Mouse (Mus musculus) thymus, postnatal 36 days (tissue): ENCODE results near the gene Fam167b.
"Not testable (repeated sequence)": the region's sequence is repeated elsewhere in the genome, so short reads cannot be mapped to it uniquely, and the experiment has no call there.

Experiments used
- DNase-seq, 2 experiments: peaks; one replicate each; pipeline ENCODE4 v3.0.0; 2022; ENCODE audit warnings: mixed read lengths in 2 of 2

Fam167b gene

DNA sequence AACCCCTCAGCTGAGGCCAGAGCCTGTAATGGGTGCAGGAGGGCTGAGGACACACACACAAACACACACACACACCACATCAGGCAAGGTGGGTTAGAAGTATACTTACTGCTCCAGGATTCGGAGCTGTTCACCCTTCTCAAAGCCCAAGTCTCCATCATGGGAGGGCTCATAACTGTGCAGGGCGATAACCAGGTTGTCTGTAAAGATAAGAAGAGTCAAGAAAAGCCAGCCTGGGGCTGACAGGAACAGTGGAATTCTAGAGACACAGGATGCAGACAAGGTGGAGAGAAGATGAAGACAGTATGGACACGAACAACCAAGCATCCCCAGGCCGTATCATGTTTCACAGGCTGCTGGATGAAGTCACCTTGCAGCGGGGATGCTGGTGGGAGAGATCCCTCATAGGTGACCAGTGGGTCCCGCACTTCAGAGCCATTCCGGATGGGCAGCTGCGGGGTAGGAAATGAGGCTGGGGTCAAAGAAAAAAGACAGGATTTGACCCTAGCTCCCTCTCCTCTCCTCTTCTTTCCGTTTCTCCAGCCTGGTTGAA lies 21.0 kb downstream of the Fam167b start:
- peak; percentile 39 to 51 for DNase-seq

DNA sequence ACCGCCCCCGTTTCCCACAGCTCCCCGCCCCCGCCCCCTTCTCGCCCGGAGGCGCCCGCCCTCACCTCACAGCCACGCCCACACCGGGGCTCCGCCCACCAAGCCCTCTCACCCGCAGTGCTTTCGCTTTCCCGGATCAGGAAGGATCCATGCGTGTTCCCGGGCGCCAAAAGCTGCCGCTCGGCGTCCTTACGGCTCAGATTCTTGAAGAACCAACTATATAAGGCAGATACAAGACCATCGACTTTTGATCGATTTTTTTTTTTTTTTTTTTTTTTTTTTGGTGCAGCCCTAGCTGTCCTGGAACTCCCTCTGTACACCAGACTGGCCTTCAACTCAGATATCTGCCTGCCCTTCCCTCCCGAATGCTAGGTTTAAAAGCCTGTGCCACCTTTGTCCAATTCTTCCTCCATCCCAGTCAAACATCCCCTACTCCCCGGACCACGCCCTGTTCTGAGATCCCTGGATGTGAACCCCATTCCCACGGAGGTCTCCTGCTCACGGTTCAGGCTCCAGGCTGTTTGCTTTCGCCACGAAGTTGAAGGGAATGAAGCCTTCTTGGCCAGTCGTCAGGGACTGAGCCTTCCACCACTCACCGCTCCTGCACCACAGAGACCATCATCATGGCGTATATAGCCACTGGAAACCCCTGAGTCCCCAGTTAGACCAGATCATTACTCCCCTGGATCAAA lies 21.7 kb downstream of the Fam167b start:
- DNase-seq = peak; percentile 93 to 94

DNA sequence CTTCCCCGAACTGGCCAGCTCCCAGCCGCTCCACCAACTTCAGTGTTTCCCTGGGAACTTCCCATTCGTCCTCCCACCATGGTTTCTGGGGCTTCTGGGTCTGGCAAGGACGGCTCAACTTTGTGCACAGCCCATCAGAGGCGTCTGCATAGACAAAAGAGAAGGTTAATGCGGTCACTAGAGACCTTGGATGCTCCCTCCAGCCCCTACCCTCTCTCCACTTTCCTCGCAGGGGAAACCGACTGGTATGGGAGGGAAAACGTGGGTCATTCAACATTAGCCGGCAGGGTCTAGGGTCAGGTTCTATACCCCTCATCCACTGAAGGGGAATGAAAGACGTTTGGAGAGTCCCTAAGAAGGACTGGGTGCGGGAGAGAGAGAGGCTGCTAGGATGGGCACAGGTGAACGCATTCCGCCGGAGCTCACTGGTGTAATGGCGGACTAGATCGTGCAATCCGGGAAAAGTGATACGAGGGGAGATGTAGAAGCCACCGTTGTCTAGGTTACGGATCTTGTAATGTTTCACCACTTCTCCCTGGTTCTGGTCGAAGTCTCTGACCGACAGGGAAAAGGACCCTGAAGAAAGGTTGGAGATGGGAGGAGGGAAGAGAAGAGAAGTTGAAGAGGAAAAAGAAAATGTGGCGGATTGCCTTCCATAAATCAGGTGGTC lies 22.4 kb downstream of the Fam167b start:
- no peak for DNase-seq

DNA sequence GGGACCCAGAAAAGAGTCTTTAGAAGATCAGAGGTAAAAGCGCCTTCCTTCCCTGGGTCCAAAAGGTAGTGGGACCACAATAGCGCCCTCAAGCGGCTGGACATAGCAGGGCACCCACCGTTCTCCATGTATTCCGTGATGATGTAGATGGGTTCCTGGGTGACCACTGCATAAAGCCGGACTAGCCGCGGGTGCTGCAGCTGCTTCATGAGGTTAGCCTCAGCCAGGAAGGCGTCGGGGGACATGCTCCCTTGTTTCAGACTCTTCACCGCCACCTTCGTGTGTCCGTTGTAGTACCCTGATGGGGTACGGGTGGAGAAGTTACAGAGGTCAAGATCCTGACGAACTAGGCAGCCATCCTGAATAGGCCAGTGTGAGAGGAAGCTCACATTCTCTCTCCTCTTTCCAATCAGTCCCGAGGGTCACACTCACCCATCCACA lies 22.9 kb downstream of the Fam167b start:
- DNase-seq = peak; percentile 40 to 54

DNA sequence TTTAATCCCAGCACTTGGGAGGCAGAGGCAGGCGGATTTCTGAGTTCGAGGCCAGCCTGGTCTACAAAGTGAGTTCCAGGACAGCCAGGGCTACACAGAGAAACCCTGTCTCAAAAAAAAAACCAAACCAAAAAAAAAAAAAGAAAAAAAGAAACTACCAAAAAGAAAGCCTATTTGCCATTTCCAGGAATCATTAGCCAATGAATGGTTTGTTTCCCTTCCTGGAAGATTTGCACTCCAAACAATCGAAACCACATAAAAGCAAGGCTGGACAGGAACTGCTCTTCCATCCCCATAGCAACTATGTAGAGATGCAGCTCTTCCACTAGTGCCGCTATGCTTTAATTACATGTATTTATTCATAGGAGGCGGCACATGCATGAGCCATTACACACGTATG lies 23.8 kb downstream of the Fam167b start:
- DNase-seq = not testable (repeated sequence)

DNA sequence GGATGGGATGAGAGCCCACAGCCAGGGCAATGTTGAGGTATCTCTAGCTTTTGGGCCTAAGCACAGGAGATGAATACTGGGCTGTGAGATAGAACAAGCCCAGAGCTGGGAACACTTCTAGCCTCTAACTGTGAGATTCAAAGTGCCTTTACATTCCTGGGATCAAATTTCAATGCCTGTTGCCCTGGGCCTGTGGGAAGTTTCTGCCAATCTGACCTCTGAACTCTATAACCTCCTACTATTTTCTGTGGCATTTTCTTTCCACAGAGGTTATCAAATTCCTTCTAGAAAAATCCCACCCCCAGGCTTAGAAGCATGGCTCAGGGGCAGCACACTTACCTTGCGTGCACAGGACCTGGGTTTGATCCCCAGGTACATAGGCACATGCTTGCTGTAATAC lies 28.1 kb downstream of the Fam167b start:
- no peak for DNase-seq

DNA sequence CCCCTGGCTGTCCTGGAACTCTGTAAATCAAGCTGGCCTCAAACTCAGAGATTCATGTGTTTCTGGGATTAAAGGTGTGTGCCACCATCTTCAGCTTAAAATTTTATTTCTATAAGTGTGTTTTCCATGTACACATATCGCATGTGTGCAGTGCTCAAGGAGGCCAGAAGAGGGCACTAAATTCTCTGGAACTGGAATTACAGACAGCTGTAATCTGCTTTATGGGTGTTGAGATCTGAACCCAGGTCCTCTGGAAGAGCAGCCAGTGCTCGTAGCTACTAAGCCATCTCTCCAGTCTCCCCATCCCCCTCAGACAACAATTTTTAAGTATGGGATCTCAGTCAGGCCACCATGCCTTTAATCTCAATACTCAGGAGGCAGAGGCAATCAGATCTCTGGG lies 29.0 kb downstream of the Fam167b start:
- DNase-seq = peak; percentile 69

DNA sequence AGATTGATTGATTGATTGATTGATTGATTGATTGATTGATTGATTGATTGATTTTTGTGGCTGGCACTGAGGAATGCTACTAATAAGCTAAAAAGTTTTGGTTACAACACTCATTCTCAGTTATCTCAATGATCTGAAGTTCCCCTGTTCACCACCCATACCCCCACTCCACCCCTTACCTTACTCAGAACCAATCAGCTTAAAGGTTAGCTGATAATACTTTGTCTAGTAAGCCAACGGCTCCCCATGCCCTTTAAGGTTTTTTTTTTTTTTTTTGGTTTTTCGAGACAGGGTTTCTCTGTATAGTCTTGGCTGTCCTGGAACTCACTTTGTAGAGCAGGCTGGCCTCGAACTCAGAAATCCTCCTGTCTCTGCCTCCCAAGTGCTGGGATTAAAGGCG lies 30.7 kb downstream of the Fam167b start:
- DNase-seq = not testable (repeated sequence)

DNA sequence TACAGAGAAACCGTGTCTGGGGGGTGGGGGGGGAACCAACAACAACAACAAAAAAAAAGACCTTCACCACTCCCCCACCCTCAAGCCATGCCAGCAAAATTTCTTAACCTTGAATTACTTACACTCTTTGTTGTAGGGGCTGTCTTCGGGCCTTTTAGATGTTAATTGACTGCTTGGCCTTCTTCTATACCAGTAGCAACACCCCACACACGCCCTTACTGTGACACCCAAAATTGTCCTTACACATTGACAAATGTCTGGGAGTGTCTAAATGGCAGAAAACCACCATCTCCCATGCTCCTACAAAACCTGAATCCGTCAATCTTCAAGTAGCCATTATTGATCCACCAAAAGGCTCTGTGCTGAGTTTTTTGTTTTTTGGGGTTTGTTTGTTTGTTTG lies 34.2 kb downstream of the Fam167b start:
- DNase-seq = no peak

DNA sequence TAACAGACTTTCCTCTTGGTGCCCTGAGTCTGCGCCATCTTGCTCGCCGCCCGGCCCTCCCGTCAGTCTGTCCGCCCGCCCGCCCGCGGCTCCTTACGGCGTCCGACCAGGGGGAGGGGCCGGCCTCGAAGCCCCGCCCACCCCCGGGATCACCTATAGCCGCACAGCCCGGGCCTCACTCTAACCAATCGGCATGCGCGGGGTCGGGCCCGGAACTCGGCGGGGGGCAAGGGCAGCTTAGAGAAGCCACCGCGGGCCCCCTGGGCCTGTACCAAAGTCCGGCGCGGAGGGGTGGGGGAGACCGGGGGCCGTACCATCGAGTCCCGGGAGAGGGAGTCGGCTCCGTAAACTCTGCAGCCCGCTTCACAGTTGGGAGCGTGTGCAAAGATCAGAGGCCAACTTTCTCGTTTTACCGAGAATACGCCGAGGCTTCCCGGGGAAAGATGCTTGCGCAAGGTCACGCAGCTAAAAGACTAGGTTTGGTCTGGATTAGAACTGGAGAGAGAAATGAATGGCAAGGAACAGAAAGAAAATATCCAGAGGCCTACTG lies 35.7 kb downstream of the Fam167b start, which contains the start of gene Hdac1:
Gene Hdac1 (minus strand): TSS at position 122 of the 550 bp plus-strand sequence.
- peak; percentile 97 to 99 for DNase-seq

DNA sequence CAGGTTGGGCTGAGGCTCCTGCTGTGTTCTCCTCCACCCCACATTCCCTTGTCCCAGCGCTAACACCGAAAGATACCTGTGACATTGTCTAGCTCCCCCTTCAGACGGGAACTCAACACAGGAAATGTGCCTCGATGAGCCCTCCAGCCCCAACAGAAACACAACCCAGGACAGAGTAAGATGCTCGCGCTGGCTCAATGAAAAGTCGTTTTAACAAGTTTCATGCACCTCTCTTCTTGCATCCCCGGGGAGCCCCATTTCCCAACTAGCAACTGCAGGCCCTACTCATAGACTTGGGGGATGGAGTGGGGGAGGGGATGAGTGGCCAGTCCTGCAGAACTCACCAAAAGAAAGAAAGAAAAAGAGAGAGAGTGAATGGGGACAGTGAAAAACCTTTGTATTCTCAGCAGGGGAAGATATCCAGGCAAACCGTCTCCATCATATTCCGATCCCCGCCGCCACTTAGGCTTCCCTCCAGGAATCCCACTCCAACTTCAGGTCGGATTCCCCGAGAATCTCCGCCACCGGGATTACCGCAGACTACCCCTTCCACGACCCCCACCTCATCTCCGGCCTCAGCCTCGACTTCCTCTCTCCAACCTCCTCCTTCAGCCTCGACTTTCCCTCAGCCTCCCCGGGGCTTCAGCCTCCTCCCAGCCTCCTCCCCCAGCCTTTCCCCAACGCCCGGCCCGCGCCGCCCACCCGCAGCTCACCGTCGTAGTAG lies 36.3 kb downstream of the Fam167b start:
- peak; percentile 54 to 60 for DNase-seq

DNA sequence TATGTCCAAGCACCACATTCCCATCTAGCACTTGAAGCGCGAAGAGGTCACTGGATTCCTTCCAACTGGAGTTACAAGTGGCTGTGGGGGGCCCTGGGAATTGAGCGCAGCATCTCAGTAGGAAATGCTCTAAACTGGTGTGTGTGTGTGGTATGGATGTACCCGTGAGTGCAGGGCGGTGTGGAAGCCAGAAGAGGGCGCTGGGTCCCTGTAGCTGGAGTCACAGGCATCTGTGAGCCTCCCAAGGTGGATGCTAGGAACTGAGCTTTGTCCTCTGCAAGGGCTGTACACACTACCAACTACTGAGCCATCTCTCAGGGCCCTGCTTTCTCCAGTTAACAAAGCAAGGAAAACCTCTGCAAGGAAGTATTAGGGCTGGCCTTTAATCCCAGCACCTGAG lies 38.3 kb downstream of the Fam167b start:
- DNase-seq = peak; percentile 66 to 67

DNA sequence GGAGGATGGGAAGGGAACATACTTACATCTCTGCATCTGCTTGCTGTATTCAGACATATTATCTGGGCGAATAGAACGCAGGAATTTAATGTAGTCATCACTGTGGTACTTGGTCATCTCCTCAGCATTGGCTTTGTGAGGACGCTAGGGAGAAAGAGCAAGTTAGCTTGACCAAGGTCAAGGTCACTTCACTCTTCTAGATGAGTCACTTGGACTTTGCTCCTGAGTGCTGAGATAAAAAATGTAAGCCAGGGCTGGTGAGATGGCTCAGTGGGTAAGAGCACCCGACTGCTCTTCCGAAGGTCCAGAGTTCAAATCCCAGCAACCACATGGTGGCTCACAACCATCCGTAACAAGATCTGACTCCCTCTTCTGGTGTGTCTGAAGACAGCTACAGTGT lies 49.4 kb downstream of the Fam167b start:
- DNase-seq = not testable (repeated sequence)
